Mouse (Mus musculus) heart, embryonic 15.5 days (tissue): ENCODE results near the gene Alkbh4. TPM values are rescaled to one million over a fixed set of nuclear protein-coding genes. Genes with fewer than 3 reads are reported as not detected.
A peak's percentile ranks its signal among the peaks of the same experiment; 100 is the strongest.

Experiments used
- ATAC-seq: fragments of 200-750 bp; cut with Nextera tagmentation; replicated peaks from 2 replicates; pipeline ENCODE4 v1.8.0; 2017; ENCODE audit warnings: low read depth, moderate TSS enrichment; ENCODE audit not compliant: insufficient number of reproducible peaks, insufficient read depth, low FRiP score
- H3K27ac ChIP-seq: fragments of 300-500 bp; sonication (generic); 2 replicates; pipeline ENCODE4 v1.5.1; 2015; ENCODE audit warnings: mild to moderate bottlenecking, inconsistent platforms
- H3K27me3 ChIP-seq: fragments of 300-500 bp; sonication (generic); 2 replicates; pipeline ENCODE4 v1.6.1; 2015; ENCODE audit warnings: inconsistent platforms
- H3K36me3 ChIP-seq: fragments of 300-500 bp; sonication (generic); 2 replicates; pipeline ENCODE4 v1.6.1; 2015; ENCODE audit warnings: mild to moderate bottlenecking, inconsistent platforms
- H3K4me1 ChIP-seq: fragments of 300-500 bp; sonication (generic); replicated peaks from 2 replicates; pipeline ENCODE4 v1.6.1; 2015; ENCODE audit warnings: inconsistent platforms
- H3K4me2 ChIP-seq: fragments of 300-500 bp; sonication (generic); 2 replicates; pipeline ENCODE4 v1.6.1; 2015; ENCODE audit warnings: inconsistent platforms, mild to moderate bottlenecking, moderate library complexity
- H3K4me3 ChIP-seq: fragments of 300-500 bp; sonication (generic); 2 replicates; pipeline ENCODE4 v1.5.1; 2015; ENCODE audit warnings: mild to moderate bottlenecking, inconsistent platforms
- H3K9ac ChIP-seq: fragments of 300-500 bp; sonication (generic); 2 replicates; pipeline ENCODE4 v1.6.1; 2015; ENCODE audit warnings: mild to moderate bottlenecking, inconsistent platforms
- H3K9me3 ChIP-seq: fragments of 300-500 bp; sonication (generic); replicated peaks from 2 replicates; pipeline ENCODE4 v1.6.1; 2016; ENCODE audit warnings: inconsistent platforms
- WGBS: fragments of 180-500 bp; shearing (Covaris S2); methylation state at CpG from one replicate; pipeline ENCODE4 v1.1.7; 2015; ENCODE audit warnings: mixed read lengths; 5-methylcytosine and 5-hydroxymethylcytosine counted together
- polyA plus RNA-seq: library from polyadenylated mRNA; unstranded; fragments of >200 nt; fragmentation: Nextera tagmentation; extraction: Ambion mirVana; gene quantifications from 2 replicates; pipeline ENCODE4 v1.2.1, GENCODE M21; 2015

The Alkbh4 gene
- polyA plus RNA-seq, 1 experiment from 2014 or later, result 10.2 TPM

- Histone ChIP-seq H3K4me3 (peak overlapping the region; percentile 55), H3K9me3 (no peaks in the 10 kb centered on the region), H3K9ac (peak overlapping the region; percentile 54), H3K27me3 (0 out of 2 replicates have a peak, but pooled peaks cover 3% of the 10 kb centered on the region), H3K27ac (peak overlapping the region; percentile 37; the same call in 1 of the 2 replicates), H3K4me2 (peak overlapping the region; percentile 93), H3K4me1 (peaks cover 24% of the 10 kb centered on the region), H3K36me3 (no peaks in the 10 kb centered on the region)
- WGBS, result 11% methylated on average over 15 of the region's 15 CpGs
- ATAC-seq, result peak; percentile 12; the same call in 1 of the 2 replicates
These were observed 33.9 kb downstream of the Alkbh4 start for GRCm38 (mm10) chr5:136169626-136170511.

- Histone ChIP-seq H3K27ac (peak within 1 kb of the TSS; percentile 50; the same call in 1 of the 2 replicates), H3K4me1 (peaks cover 24% of the 10 kb centered on the region), H3K4me3 (peak within 1 kb of the TSS; percentile 55), H3K27me3 (0 out of 2 replicates have a peak, but pooled peaks cover 3% of the 10 kb centered on the region), H3K36me3 (no peaks in the 10 kb centered on the region), H3K9me3 (no peaks in the 10 kb centered on the region), H3K4me2 (peak within 1 kb of the TSS; percentile 93), H3K9ac (peak within 1 kb of the TSS; percentile 54)
- 6% methylated on average over 49 of the region's 49 CpGs for WGBS
- ATAC-seq, result peak; percentile 77
These were observed 34.8 kb downstream of the Alkbh4 start, which contains the start of gene Orai2 for GRCm38 (mm10) chr5:136170512-136171362. Gene Orai2 (minus strand): TSS chr5:136170713.

GRCm38 (mm10) chr5:136171363-136172341 lies 35.7 kb downstream of the Alkbh4 start:
- 28% methylated on average over 17 of the region's 17 CpGs for WGBS
- peak overlapping the region; percentile 93 for H3K4me2 ChIP-seq
- H3K27me3 ChIP-seq, result 0 out of 2 replicates have a peak, but pooled peaks cover 3% of the 10 kb centered on the region
- peak overlapping the region; percentile 50; the same call in 1 of the 2 replicates for H3K27ac ChIP-seq
- H3K9me3 ChIP-seq, result no peaks in the 10 kb centered on the region
- H3K4me1 ChIP-seq, result peaks cover 24% of the 10 kb centered on the region
- 0 out of 2 replicates have a peak, but pooled peaks have one; percentile 4 for ATAC-seq
- H3K9ac ChIP-seq, result no peak overlapping the region
- H3K36me3 ChIP-seq, result no peaks in the 10 kb centered on the region
- peak overlapping the region; percentile 55 for H3K4me3 ChIP-seq

DNA sequence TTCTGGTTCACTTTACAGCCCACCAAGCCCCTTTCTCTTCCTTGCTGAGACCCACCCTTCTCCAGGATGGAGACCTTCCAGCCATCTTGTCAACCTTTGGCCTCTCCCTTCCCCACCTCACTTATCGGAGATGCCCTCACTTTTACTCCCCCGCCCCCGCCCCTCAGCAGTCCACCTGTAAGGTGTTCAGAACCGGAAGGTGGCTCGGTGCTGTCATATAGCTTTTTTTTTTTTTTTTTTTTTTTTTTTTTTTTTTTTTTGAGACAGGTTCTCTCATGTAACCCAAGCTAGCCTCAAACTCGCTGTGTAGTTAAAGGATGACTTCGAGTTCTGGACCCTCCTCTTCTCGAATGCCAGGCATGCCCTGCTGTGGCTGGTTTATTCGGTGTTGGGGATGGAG lies 37.0 kb downstream of the Alkbh4 start:
- no peak overlapping the region for H3K27ac ChIP-seq
- no peaks in the 10 kb centered on the region for H3K36me3 ChIP-seq
- H3K9ac ChIP-seq, result no peak overlapping the region
- ATAC-seq, result no peak
- H3K4me3 ChIP-seq, result no peak overlapping the region
- no peaks in the 10 kb centered on the region for H3K9me3 ChIP-seq
- H3K4me2 ChIP-seq, result no peak overlapping the region
- peaks cover 24% of the 10 kb centered on the region for H3K4me1 ChIP-seq
- H3K27me3 ChIP-seq, result 0 out of 2 replicates have a peak, but pooled peaks cover 3% of the 10 kb centered on the region
- WGBS, result 72% methylated on average over 9 of the region's 9 CpGs

- no peak for ATAC-seq
- Histone ChIP-seq H3K4me1 (peaks cover 24% of the 10 kb centered on the region), H3K36me3 (peaks cover 5% of the 10 kb centered on the region), H3K4me2 (no peak overlapping the region), H3K9ac (no peak overlapping the region), H3K9me3 (no peaks in the 10 kb centered on the region), H3K27ac (peak overlapping the region; percentile 31; the same call in 1 of the 2 replicates), H3K27me3 (0 out of 2 replicates have a peak, but pooled peaks cover 3% of the 10 kb centered on the region), H3K4me3 (no peak overlapping the region)
- 42% methylated on average over 9 of the region's 9 CpGs for WGBS
These were observed 37.9 kb downstream of the Alkbh4 start for GRCm38 (mm10) chr5:136173606-136174463.

DNA sequence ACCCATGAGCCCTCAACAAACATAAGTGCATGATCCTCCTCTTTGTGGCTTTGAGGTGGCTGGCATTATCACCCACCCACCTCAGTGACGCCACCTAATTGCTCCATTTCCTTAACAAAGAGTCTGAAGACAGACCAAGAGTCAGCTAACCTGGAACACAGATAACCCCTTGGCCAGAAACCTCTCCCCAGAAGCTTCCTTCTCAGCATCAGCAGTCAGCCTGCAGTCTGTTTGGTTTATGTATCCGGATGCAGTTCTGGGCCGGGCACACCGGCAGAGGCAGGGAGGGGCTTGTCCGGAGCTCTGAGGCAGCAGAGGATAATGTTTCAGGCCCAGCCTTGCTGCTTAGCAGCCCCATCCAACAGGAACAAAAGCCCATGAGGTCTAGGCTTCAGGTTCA lies 43.6 kb downstream of the Alkbh4 start:
- Histone ChIP-seq H3K36me3 (peaks cover 49% of the 10 kb centered on the region), H3K27ac (no peak overlapping the region), H3K4me3 (no peak overlapping the region), H3K9ac (no peak overlapping the region), H3K4me2 (no peak overlapping the region), H3K9me3 (no peaks in the 10 kb centered on the region), H3K4me1 (no peaks in the 10 kb centered on the region), H3K27me3 (no peaks in the 10 kb centered on the region)
- 83% methylated on average over 5 of the region's 5 CpGs for WGBS
- no peak for ATAC-seq

DNA sequence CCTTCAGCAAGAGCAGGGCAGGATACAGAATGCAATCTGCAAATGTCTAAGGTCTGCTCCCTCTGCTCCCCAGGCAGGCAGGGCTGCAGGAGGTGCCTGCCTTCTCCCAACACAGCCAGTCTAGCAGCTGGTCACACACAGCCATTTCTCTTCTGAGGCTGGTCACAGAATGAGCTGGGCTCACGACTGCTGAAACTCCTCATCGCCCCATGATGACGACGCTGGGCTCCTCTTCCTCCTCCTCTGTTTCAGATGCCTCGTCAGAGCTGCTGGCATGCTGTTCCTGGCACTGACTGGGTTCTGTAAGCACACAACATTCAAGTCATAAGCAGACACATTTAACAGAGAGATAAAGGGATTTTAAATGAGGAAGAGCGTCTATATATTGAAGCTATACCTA lies 45.3 kb downstream of the Alkbh4 start:
- Histone ChIP-seq H3K36me3 (peaks cover 54% of the 10 kb centered on the region), H3K9ac (no peak overlapping the region), H3K27me3 (no peaks in the 10 kb centered on the region), H3K4me1 (no peaks in the 10 kb centered on the region), H3K4me3 (no peak overlapping the region), H3K27ac (no peak overlapping the region), H3K4me2 (no peak overlapping the region), H3K9me3 (no peaks in the 10 kb centered on the region)
- ATAC-seq, result no peak
- WGBS, result 86% methylated on average over 6 of the region's 6 CpGs

DNA sequence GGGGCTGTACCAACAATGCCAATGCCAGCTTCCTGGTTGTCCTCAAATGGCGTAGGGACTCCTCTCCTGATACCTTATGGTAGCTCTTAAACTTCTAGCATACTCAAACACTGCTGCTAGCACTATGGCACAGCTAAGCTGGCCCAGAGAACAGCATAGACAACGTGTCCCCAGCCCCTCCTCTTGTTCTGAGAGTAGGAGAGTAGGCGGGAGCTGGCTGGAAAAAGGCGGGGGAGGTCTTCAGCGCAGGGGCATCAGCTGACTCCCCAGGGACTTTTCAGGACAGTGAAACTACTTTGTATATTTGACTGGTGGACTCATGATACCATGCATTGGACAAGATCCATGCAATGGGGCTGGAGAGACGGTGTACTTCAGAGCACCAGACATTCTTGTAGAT lies 46.1 kb downstream of the Alkbh4 start:
- Histone ChIP-seq H3K4me1 (no peaks in the 10 kb centered on the region), H3K9ac (no peak overlapping the region), H3K36me3 (peaks cover 57% of the 10 kb centered on the region), H3K4me3 (no peak overlapping the region), H3K27ac (no peak overlapping the region), H3K9me3 (no peaks in the 10 kb centered on the region), H3K27me3 (no peaks in the 10 kb centered on the region), H3K4me2 (no peak overlapping the region)
- WGBS, result 82% methylated on average over 6 of the region's 6 CpGs
- ATAC-seq, result no peak

DNA sequence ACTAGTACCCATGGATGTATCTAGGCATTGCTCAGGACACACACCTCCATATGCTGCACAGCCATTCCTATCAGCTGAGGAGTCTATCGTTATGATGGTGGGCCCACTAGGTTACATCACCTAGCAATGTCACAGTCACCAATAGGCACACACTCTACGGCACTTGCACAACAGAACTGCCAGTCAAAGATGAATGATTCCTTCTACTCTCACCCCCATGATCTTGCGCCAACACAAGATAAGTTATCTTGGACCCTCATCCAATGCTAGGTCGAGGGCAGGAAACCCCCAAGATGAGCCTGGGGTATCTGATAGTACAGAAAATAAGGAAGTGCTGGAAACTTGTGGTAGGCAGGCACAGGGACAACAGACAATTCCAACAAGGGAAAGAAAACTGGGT lies 46.9 kb downstream of the Alkbh4 start:
- ATAC-seq, result no peak
- H3K4me1 ChIP-seq, result no peaks in the 10 kb centered on the region
- no peak overlapping the region for H3K4me2 ChIP-seq
- 72% methylated on average over 4 of the region's 4 CpGs for WGBS
- H3K36me3 ChIP-seq, result peaks cover 62% of the 10 kb centered on the region
- no peaks in the 10 kb centered on the region for H3K9me3 ChIP-seq
- H3K27me3 ChIP-seq, result no peaks in the 10 kb centered on the region
- no peak overlapping the region for H3K27ac ChIP-seq
- no peak overlapping the region for H3K9ac ChIP-seq
- H3K4me3 ChIP-seq, result no peak overlapping the region

GRCm38 (mm10) chr5:136183766-136184165 lies 47.8 kb downstream of the Alkbh4 start:
- WGBS, result 90% methylated on average over 7 of the region's 7 CpGs
- Histone ChIP-seq H3K27ac (no peak overlapping the region), H3K4me1 (no peaks in the 10 kb centered on the region), H3K27me3 (no peaks in the 10 kb centered on the region), H3K36me3 (peaks cover 67% of the 10 kb centered on the region), H3K9me3 (no peaks in the 10 kb centered on the region), H3K9ac (no peak overlapping the region), H3K4me3 (no peak overlapping the region), H3K4me2 (no peak overlapping the region)
- ATAC-seq, result no peak
